Mouse (Mus musculus) kidney, postnatal 36 days (tissue): ENCODE results near the gene Bcor.

ENCODE experiments used
- DNase-seq, 2 experiments: peaks; one replicate each; pipeline ENCODE4 v3.0.0; 2021 to 2022; ENCODE audit warnings: mixed read lengths in 2 of 2

The Bcor gene

DNA sequence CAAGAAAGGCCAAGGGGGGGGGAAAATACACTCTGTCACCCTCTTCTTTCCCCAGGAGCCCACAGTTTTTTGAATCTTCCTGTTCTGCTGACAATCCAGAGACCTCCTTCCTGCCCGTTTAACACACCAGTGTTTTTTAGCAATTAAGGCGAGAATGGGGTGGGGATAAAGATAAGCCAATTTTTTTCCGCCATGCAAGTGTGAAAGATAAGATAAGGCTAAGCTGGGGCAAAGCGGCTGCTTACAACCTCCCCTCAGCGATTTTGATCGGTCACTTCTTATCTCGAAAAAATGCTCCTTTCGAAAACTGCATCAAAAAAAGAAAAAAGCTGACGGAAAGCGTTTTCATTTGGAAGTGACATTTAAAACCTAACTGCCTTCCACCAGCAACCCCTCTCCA is 74.2 kb downstream of the Bcor start:
- DNase-seq: no peak

DNA sequence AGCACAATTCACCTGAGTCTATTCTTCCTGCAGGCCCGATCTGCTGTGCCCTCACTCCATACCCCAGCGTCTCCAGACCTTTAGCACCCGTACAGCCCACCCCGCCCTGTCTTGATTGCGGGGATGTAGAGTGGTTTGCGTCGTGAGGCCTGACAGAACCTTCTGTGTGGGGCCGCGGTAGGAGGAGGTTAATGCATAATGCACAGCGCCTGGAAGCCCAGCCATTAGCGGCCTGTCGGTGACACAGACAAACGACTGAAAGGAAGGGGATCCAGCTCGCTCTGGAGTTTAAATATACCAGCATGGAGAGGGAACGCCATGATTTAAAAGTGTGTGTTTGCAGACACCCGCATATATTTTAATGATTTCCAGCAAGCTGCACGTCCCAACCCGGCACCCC is 74.9 kb downstream of the Bcor start:
- no peak for DNase-seq

DNA sequence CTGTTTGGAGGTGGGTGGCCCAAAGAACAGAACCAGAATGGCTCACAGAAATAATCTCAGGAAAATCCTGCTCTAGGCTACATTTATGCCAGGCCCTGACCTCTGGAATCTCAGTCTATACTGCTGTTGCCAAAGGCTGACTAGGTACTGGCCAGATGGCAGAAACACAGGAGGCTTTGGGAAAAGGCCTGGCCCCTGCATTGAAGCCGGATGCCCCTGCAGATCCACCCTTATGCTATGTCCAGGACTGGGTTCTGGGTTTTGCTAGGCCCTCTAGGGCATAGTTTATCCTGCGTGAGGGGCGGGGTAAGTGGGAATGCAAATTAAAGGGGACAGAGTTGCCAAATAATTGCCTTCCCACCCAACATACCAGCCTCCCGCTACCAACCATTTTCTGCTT is 75.5 kb downstream of the Bcor start:
- no peak for DNase-seq

DNA sequence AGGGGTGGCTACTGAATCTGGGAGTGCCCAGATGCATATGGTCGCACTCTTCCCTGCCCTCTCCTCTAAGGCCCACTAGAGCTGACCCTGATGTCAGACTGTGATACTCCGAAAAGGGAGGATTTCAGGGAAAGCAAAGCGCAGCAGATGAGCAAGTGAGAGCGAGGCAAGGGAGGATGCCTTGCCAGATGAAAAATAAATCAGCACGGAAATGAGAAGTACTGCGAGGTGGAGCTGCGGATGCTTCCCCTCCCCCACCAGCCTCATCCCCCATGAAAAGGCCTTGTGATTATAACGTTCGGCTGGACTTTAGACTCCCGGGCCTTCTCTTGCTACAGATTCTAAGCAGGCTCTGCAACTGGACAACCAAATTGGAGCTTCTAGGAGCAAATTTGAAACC is 76.5 kb downstream of the Bcor start:
- peak in 1 of 2 experiments; percentile 25 for DNase-seq

DNA sequence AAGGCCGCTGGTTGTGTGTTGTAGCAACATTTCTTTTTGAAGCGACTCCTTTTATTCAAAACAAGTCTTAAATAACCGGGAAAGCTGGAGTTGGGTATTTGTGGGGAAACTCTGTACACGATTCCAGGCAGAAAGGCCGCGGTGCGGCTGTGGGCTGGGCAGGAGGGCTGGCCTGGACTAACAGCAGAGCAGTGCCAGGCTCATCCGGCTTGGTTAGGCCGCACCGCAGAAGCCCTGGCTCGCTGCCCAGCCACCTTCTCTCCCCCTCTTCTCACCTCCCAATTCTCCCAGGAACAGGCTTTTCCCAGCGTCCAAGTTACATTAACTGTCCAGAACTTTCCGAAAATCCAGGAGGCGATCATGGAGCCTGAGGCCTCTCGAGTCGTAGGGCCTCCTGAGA is 77.4 kb downstream of the Bcor start:
- peak in 1 of 2 experiments; percentile 53 for DNase-seq

DNA sequence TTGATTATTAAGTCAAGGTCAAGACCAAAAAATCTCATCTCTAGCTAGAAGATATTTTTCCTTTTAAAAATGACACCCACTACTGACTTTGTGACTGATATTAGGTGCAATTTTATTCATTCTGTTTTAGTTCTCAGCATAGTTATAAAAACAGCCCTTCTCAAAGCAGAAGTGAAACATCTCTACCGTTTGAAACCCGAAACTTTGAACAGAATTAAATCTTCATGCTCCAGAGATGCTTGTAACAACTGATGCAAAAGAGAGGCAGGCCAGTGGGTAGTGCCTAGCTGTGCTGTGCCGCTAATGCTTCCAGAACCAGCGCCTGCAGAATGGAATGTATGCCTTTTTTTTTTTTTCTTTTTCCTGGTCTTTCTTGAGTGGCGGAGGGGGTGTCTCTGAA is 78.0 kb downstream of the Bcor start:
- DNase-seq: no peak

DNA sequence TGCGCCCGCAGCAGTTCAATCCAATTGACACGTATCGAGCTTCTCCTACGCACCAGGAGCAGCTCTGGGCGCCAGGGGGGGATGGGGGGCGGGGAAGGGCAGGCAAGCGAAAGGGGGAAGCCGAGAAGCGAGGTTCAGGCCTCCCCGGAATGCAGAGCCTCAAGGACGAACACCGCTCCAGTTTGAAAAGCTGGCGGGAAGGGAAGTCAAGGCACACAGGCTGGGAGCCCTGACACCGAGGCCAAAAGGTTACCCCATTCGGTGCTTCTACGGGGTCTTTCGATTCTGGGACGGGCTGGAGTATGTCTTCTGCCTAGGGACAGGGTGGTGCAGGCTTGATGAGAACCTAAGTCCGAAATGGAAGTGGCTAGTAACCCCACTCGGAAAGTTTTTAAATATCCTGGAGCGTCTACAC is 78.4 kb downstream of the Bcor start:
- no peak for DNase-seq

DNA sequence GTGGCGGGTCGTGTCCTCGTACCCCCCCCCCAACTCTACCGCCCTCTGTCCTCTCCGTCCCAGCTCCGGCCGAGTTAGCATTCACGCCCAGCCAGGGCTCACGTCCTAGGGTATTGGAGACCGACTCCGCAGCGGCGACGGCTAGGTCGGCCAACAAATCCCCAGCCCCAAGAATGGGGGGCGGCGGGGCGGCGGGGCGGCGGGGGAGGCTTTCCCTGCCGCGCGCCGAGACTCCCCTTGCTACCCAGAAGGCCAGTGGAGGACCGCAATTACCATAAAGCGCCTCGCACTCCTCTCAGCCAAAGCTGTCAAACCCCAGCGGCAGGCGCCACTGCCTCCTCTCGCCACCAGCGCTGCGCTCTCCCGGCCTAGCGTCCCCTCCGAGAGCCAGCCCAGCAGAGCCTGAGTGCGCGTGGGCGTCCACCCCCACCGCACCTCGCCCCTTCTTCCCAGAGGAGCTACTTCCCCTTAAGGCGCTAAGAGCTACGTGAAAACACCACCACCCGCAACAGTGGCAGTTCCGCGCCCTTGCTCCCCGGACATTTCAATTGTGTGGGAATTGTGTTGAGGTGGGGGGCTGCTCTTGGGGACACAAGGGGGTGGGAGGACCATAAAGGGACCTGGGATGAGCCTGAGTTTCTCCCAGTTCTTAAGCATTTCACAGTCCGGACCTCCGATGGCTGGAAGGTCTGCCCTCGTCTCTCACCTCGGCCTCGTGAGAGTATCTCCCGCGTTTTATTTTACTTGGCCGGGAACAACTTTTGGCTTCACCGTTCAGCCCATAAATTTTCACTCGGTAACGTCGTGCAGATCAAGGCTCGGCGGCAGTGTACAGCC is 79.0 kb downstream of the Bcor start:
- DNase-seq: peak; percentile 18 to 60

DNA sequence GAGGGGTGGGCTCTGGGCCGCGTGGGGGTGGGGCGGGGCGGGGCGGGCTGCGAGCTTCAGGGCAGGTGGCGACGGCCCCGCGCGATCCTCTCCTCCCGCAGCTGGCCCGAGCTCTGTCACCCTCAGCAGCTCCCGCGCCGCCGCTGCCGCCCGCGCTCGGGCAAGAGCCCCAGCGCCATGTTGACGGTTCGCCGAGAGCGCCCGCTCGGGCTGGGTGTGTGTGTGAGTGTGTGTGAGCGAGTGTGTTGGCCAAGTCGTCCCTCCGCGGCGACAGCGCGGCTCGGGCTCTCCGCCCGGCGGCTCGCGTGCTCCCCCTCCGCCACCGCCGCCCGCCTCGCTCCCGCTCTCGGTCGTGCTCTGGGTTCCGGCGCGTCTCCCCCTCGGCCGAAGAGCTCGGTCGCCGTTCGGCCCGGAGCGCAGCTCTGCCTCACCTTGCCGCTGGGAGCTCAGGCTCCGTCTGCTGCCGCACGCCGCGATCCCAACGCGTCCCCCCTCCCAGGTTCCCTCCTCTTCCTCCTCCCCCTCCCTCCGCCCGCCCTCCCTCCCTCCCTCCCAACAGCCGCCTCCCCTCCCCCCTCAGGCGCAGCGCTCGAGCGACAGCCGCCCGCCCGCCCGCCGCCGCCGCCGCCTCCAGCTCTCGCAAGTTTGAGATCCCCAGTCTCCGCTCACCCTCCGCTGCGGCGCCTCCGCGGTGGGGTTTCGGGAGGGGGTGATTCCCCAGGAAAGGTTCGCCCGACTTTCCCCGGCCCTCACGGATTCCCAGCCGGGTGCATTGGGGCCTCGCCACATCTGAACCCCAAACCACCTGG is 79.9 kb downstream of the Bcor start:
- DNase-seq: peak; percentile 65 to 85

DNA sequence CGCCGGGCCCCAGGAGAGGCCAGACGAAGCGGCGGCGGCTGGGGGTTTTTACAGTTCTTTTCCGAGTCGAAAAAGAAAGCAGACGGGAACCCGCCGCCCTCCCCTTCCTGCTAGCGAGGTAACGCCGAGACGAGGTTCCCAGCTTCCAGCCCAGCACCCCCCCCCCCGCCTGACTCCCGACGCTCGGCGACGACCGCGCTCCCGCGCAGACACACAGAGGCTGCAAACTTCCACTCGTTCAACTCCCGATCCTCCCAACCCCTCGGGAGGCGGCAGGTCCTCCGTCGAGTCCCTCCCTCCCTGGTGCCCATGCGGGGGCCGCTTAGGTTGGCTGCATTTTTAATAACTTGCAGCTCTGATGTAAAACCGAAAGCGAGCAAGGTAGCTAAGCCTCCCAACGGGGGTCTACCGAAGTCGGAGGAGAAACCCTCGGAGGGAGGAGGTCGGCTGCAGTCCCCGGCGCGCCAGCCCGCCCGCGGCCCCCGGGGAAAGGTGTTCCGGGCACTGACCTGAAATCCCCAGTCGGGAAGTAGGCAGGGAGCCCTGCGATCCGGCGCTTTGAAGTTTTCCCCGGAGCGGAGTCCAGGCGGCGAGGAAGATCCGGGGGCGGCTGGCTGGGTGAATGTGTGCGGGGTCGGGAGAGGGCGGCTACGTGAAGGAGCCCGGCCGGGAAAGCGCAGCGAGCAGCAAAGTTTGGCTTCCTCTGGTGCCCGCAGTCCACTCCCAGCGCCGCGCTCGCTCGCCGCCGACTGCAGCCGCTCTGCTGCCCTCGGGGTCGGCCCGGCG is 80.7 kb downstream of the Bcor start:
- DNase-seq: peak; percentile 43 to 68

DNA sequence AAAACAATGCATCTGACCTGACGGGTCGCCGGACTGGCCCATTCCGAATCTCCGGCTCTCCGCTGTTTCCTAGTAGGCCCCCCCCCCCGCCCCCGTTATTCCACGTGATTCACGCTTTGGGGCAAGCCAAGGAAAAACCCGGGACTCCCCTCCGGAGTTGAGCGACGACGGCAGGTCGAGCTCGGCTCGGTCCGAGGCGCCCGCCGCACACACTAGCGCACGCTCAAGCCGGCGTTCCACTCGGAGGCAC is 81.2 kb downstream of the Bcor start:
- DNase-seq: no peak

DNA sequence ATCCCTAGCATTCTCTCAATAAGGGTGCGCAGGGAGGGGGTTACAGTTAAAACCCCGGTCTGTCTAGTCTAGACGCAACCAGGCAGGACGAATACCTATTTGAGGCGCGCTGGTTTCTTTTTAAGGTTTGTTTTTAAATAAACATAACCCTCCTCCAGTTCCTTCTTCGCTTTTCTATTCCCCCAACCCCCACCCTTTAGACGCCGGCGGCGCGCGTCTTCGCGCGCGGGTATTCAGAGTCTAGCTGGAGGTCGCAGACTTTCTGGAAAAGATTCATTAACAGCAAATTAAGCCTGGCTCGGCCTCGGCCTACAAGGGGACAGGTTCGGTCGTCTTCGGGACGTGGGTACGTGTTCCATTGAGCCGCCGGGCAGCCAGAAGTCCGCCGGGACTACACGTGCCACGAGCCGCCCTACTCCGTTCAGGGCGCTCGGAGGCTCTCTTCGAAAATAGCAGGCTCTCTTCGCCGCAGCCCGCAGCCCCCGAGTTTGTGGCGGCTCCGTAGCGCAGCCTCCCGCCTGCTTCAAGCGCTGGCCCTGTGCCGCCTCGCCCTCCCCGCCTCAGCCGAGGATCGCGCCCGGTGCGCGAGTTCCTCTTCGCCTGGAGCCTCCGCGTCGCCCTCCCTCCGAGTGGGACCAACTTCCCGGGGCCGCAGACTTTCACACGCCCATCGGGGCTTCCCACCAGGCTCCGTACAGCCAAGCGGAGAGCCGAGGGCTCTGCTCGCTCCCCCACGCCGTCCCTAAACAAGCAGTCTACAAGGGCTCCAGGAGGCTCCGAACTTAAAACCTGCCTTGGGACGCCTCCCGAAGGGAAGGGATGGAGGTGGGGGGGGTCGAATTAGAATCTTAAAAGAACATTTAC is 81.7 kb downstream of the Bcor start:
- DNase-seq: peak; percentile 23 to 56

DNA sequence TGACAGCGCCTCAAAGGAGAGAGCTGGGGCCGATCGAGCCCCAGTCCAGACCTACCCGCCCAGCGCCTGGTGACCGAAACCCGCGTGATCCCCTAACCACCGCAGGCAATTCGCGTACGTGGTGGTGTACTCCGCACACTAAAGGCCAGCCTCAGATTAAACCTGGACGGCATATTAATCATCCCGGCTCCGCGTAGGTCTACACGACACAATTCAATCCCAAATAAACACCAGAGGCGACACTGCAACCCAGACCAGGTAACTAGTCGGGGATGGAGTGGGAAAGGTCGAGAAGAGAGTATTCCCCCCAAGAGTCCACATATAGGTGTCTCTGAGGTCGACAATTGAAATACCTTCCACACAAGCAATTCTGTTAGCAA is 82.6 kb downstream of the Bcor start:
- DNase-seq: no peak

DNA sequence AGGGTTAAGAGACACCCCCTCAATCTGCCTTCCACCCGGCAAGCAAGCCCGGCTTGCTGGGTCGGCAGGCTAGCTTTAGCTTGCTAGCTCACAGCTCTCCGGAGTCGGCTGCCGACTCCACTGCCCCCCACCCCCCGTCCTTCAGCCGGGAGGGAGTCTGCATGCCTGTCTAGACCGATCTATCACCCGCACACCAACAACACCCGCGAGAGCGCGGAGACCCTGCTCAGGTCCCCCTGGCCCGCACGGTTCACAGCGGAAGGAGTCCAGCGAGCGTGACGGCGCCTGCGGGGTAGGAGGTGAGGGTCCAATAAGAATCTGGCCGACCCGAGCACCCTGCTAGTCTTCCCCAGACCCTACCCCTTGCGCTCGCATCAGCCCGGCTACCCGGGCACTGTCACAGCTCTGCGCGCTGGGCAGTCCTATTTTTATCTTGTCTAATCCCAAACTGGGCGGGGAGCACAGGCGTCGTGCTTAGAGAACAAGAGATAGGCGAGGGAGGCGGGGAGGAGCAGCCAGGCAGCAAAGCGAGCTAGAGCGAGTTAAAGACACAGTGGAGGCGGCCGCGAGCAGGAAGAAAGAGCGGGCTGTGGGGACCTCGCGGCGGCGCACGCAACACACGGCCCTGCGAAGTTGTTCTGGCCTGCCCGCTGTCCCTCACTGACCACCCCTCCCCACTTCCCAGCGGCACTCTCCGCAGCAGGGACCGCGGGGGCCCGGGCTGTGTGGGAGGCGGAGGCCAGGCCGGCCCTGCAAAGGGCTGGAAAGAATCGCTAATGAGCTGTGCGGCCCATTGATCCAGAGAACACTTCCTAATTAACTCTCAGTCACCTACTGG is 83.2 kb downstream of the Bcor start:
- peak; percentile 71 to 73 for DNase-seq

DNA sequence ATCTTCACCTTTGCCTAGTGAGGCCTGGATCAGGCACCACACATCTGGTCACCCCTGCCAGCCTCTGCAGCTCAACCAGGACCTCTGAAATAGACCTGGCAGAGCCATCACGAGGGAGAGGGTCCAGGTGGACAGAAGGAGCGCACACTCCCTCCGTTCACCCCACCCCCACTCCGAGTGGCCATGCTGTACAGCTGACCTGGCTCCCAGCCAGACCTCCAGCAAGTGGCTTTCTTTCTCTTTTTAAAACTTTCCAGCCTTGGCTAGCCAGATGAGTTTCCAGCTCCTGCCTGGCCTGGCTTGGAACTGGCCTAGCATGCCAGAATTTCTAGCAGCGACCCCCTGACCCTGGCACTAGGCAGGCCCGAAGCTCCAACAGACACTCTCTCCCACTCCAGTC is 87.4 kb downstream of the Bcor start:
- DNase-seq: peak; percentile 39 to 81

DNA sequence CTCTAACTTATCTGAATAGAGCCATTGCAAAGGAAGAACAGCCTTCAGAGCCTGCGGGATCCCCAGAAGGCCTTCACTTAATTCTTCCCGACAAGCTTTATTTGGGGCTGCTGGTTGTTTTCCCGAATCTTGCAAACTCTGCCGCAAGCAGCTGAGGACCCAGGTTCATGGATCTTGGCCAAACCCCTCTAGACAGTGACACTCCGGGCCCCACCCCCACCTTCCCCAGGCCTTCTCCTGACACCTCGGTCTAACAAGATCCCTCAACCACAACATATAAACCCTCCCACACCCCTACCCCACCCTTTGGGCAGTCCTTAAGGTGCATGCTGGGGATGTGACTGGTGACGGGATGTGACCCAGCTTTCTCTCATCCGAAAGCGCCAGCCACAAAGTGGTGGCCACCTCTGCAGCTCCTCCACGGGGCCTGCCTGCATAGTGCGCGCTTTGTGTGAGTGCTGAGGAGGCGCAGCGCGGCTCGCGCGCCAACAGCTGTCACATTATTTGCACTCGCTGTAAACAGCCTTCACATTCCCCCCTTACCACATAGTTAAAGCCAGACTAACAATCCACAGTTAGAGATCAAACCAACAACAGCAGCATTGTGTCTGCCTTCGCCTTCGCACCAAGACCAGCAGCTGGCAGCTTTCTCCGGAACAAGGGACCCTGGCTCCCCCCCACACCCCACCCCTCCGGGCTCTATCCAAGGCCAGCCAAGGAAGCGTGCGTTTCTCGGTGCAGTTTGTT is 91.0 kb downstream of the Bcor start:
- DNase-seq: no peak

DNA sequence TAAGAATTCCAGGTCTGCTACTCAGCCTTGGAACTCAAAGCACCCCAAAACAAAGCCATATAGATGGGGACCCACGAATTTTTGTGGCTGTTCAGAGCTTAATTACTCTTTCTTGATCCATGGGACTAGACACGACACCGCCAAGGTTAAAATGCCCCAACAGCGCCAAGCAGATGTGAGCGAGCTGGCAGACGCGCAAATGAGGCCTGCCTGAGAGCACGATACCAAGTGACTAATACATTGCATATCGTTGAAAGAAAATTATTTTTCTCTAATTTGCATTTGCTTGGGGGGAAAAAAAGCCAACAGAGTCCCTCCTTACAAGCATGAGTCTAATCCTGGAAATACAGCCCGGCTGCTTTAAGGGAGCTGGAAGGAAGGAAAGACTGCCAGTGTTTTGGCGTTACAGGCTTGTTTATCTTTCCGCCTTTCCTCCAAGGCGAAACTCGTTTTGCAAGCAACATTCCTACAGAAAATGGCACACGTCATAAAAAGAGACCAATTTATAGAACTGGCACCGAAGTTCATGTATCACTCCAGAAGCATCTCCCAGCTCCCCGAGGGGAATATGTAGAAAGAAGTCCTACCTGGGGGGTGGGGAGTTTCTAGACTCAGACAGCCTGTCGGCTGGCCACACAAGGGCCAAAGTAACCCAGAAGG is 92.2 kb downstream of the Bcor start:
- no peak for DNase-seq

DNA sequence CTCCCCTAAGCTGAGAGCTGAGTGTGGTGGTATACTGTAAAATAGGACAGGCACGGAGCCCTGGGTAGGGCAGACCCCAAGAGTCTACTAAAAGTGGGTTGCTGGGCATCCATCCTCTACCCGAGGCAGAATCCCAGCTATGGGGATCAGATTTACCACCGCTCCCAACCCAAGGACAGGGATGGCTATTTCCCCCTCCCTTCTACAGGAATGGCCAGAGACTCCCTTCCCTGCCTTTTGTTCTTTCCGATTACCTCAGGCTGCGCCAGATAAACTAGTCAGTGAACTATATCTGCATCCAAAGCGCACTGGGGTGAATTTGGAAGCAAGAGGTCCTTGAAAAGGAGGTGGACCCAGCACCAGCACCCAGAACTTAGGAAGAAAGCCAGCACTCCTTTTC is 93.1 kb downstream of the Bcor start:
- DNase-seq: no peak

DNA sequence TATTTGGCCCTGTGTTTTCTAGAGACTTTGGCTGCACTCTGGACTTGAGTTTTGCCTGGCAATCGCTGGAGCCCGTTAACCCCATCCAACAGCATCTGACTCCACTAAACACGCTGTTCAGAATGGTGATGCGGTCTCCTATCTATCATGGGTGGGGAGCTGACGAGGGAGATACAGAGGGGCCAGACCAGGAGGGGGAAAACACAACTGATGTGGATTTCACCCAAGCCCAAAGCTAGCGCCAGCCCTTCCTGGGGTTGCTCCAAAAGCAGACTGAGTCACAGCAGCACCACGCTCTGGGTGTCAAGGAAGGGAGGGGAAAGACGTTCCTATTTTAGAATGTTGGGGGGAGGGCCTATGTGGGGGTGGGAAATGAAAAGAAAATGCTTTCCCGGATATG is 94.4 kb downstream of the Bcor start:
- DNase-seq: no peak

DNA sequence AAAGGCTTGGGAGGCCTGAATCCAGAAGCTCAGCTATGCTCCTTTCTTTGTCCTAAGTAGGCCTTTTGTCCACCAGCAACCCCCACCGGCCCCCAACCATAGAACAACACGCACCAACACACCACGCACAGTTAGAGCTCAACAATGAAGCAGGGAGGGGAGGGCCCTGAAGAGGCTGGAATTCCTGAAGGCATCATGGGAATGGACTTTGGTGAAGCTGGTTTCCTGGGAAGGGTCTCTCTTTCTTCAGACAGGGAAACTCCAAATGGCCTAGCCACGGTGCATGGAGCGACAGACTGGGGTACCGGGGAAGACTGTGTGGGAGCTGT is 97.3 kb downstream of the Bcor start:
- no peak for DNase-seq
